Mouse (Mus musculus): ENCODE data around the gene D230025D16Rik.

The D230025D16Rik gene

DNA sequence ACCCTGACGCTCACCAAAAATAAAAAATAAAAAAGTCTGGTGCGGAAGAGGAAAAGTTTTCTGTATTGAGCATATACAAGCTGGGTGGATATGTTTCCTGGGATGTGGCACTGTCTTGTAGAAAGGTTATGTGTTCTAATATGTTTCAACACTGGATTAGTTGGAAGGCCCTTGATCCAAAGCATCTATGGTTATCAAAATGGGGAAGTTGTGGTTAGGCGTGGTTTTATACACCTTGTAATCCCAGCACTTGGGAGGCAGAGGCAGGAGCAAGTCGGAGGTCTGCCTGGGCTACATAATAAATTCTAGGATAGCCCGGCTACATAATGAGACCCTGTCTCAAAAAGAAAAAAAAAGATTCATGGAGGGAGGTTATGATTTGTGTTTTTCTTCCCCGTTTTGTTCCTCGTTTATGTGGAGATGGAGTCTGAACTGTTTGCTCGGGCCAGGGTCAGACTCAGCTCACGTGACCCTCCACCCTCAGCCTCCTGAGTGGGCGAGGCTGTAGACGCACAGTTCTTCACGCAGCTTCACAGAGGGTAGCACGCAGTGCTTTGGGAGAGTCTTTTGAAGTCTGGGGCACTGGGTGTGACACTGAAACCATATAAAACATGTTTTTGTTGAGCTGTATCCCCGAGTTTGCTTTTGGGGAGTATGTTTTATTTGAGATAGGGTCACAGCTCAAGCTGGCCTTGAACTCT lies 12.6 kb downstream of the D230025D16Rik start:
- no peak for DNase-seq

DNA sequence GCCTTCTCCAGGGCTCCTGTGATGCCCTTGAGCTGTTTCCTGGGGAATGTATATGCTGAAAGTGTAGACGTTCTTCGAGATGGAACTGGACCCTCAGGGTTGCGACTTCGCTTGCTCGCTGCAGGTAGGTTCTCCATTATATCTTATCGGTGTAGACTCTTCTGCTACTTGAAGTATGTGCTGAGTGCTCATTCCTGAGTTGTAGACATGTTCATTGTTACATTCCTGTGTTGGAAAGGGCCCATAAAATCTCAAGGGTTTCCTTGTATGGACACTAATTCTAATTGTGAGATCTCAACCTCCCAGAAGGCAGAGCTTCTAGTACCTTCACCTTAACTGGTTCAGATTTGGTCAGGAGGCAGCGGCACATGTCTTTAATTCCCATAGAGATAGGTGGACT lies 16.1 kb downstream of the D230025D16Rik start:
- DNase-seq: no peak

DNA sequence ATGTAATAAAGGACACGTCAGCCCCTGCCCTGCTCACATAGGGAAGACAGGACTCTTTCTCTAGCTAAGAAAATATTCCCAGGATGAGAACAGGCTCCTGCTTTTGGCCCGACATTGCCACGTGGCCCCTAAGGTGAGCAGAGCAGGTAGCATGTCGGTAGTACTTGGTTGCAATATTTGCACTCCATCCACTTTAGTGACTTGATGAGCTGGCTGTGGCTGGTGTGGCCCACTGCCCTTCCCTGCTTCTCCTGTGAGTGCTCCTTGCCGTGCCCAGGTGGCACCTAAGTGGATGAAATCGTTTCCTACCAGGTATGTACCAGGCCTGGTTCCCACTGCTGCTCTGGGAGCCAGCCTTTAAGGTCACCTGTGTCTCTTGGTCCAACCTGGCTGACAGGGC lies 27.0 kb downstream of the D230025D16Rik start:
- no peak for DNase-seq

DNA sequence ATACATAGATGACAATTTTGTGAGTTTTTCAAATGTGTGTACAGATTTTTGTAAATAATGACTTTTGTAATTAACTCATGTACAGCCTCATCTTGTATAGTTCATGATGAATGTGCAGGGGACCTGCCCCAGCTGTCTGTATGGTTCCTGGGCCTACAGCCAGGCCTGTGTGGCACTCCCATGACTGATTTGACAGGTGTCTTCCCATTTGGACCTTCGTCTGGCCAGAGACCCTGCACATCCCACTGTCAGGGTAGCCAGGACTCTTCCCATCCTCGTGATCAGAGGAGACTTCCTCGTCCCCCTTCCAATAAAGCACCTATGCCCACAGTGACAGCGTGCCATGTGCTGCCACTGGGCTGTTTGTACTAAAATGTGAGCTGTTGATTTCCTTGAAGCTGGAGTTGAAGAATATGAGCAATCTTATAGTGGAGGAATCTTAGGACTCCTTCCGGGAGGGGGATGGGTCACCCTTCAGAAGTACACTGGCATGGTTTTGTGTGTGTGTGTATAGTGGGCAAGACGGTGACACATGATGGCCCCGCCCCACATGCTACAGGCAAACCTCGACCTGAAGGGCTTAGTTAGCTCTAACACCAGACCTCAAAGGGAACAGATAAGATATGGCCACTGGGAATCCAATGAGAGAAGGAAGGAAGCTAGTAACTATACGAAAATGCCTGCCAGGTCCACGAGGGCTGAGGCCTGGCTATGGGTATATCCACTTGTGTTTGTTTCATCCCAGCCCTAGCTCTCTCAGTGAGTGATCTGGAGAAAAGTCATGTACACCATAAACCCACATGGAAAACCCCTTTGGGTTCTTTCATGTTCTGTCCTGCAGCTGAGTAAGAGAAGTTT lies 28.0 kb downstream of the D230025D16Rik start:
- DNase-seq: no peak

DNA sequence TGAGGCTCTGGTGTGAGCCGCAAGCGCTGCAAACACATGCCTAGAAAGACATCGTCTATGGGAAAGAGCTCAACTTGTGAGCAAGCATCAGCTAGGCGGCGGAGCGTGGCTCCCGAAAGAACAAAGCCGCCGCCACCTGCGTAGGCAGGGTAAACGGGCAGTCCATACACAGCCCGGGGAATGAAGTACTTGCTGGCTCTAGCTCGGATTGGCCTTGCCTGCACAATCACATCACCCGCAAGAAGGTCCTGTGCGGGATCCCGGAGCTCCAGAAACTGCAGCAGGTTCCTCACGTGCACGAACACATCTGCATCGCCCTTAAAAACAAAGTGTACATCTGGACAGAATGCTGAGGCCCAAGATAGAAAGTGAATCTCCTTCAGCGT lies 28.8 kb downstream of the D230025D16Rik start:
- DNase-seq: peak; percentile 31

DNA sequence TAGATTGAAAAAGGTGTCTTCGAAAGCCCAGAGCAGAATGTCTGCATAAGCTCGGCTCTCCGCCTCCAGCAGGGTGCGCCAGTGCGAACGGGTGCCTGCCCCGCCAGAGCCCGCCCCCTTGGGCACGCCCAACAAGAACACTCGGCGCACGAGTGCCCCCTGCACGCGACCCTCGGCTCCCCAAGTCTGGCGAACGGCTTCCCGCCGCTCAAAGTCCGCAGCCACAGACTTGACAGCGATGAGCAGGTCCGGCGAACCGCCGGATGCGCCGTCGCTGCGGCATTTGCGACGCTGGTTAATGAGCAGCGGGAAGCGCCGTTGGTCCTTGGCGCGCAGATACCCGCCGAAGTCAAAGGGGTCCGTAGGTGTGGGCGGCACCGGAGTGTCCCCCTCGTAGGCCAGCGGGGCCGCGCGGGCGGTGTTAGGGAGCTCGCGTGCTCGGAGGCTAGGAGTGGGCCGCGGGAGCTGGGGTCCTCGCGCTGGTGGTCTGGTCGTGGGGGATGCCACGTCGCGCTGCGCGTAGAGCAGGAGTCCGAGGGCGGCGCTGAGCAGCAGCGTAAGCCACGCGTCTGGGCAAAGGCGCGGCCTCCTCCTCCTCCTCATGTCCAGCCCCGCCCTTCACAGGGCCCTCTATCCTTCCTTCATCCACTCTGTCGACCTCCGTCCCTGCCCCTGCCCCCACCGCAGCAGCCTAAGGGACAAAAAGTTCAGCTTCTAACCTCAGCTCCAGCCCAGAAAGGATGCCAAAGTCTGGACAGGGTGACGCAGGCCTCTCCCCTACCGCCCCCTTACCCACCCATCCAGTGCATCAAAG lies 29.4 kb downstream of the D230025D16Rik start:
- DNase-seq: peak; percentile 98

DNA sequence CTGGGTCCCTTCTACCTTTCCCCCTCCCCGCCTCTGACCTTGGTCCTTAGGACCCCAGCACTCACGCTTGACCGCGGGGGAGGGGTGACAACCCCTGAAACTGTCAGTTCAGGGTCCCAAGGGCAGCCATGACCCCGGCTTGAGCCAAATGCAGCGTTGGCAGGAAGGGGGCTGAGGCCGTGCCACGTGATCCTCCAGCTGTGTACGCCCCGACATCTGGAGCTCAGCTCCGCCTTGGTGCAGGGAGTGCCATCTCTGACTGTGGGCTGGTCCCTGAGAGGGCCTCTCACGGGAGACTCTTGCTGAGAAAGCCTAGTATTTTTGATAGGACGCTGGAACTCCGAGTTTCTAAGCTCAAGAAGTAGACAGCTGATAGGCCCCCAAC lies 30.0 kb downstream of the D230025D16Rik start, which contains the start of gene B3gnt9:
TSS of gene B3gnt9 (minus strand) at position 188 of the 385 bp plus-strand sequence.
- peak; percentile 81 for DNase-seq

DNA sequence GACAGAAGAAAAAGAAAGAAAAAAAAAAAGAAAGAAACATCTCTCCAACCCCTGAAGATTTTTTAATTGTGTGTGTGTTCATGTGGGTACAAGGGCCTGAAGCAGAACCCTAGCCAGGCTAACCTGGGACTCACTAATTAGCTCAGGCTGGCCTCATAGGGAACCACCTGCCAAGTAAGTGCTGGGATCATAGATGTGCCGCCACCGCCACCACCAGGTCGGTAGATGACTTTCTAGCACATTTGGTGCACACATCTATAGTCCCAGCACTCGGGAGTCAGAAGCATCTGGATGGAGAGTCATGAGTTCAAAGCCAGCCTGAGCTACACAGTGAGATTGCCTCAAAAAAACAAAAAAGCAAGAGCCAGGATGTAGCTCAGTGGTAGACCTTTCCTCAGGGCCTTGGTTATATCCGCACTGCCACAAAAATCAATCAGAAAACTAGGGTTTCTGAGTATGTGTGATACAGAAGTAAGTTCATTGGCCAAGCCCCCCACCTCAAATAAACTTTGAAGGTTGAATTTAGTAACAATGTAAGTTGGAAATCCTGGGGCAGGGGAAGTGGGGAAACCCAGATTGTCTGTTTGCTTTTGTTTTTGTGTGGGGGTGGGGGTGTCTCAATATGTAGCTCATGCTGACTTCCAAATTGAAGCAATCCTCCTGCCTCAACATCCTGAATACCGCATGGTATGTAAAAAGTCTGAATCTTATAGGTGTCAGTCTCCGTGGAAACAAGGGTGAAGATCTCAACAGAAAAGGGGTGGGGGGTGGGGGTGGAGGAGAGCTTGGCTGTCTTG lies 32.6 kb downstream of the D230025D16Rik start:
- DNase-seq: no peak

DNA sequence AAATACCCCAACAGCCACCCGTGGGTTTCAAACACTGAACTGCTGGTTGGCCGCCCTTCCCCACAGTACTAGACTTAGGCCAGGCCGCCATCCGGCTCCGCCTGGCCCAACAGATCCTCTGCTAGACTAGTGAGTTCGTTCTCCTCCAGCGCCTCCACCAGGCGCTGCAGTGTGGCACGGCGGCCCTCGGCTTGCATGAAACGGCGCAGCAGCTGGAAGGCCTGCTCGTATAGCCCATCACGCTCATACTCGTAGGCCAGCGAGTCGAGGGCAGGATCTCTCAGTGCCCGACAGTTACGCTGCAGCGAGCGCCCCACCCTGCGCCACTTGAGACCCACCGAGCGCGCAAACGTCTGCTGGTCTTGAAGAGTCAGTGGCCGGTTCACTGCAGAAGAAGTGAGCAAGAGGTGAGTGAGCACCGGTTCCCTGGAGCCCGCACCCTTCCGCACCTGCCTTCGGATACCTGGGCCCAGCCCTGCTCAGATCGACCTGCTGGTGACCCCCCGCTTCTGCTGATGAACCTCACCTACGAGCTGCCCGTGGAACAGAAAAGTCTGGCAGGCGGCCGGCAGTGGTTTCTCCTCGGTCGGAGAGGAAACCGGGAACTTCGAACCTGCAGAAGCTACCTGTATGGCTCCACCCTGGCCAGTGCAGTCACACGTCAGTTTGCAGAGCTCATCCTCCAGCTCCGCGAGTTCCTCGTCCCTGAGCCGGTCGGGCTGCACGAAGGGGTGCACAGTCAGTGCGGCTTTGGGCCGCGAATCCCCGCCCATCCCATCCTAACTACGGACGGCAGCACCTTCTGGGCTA lies 34.2 kb downstream of the D230025D16Rik start:
- no peak for DNase-seq

DNA sequence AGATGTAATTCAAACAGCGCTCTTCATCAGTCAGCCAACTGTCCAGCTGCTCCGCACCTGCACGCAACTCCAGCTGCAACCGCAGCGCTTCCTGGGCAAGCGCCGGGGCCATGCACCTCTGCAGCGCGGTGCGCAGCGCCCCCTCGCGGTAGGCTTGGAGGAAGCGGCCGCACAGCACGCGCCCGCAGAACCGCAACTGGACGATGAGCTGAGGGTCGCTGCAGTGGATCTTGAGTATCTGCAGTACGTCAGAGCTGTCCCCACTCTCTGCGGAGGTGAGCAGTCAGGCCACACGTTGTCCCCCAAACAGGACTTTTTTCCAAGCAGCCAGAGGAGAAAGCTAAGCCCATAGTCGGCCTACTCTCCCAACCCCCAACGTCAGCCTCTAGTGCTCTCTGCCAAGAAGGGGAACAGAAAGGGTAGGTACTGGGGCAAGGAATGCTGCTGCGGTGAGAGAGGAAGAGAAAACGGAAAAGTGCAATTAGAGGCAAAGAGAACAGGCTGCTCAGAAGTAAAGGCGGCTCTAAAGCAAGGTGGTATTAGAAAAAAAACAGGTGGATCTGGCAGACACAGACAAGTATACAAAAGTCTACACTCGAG lies 34.9 kb downstream of the D230025D16Rik start:
- peak; percentile 83 for DNase-seq

DNA sequence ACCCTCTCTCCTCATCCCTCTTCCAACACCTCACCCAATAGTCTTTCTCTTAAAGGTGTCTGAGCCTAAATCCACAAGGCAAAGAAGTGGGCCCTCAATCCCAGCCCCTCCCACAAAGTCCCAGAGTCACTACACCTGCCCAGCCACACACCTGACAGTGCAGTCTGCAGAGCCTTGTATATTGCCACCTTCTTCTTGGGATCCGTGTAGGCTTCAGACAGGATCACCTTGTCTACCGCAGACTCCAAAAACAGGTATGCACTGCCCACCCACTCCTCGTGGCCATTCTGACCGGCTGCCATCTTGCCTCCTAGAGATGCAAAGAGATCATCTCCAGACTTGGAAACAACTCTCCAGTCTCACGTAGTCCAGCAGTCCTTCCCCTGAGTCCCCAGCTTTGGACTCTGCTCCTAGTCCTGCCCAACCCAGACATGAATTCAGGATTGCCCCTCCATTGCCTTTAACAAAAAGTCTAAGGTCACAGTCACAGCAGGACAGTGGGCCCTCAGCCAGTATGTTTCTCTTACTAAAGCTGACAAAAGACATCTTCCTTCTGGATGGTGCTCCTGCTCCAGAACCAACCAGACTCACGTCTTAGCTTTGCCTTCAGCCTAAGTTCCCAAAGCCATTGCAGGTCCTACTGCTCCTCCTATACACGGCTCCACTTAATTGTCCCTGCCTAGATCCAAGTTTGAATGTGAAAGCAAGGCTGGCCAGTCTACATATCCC lies 35.6 kb downstream of the D230025D16Rik start:
- DNase-seq: no peak

DNA sequence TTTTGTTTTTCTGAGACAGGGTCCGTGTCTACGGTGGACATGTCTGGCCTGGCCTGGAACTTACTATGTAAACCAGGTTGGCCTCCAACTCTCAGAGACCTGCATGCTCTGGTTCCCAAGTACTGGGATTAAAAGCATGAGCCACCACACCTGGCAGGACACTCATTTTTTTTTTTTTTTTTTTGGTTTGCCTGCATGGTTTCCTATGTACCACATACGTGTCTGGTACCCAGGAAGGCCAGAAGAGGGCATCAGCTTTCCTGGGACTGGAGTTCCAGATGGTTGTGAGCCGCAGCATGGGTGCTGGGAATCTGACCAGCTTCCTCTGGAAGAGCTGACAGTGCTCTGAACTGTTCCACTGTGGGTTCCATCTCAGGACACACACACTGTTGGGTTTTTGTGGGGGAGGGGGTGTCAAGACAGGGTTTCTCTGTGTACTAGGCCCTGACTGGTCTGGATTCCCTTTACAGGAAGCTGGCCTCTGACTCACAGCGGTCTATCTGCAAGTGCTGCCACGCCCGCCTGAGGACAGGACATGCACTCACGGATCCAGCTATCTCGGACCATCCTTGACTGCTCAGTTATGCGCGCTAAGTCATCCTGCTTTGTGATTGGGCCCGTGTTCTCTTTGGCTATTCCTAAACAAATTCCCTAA lies 36.5 kb downstream of the D230025D16Rik start:
- DNase-seq: no peak

DNA sequence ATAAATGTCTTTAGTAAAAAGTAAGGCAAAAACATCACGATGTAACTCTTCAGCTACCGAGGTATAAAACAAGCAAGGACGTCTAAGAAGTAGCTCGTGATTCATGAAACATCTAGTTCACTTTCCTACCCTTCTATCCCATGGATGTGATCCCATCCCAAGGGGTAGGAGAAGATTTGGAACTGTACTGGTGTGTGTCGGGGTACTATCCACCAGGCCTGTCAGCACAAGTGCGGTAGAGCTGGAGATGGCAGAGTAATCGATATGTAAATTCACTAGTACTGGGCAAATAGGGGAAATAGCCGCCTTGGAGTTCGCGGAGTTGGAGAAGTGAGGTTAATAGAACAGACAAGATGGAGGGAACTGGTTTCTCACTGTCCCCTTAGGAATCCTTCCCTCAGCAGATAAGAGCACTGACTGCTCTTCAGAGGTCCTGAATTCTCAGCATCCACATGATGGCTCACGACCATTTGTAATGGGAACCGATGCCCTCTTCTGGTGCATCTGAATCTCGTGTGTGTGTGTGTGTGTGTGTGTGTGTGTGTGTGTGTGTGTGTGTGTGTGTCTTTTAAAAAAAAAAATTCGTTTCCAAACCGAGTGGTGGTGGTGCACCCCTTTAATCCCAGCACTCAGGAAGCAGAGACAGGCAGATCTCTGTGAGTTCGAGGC lies 38.4 kb downstream of the D230025D16Rik start:
- no peak for DNase-seq

DNA sequence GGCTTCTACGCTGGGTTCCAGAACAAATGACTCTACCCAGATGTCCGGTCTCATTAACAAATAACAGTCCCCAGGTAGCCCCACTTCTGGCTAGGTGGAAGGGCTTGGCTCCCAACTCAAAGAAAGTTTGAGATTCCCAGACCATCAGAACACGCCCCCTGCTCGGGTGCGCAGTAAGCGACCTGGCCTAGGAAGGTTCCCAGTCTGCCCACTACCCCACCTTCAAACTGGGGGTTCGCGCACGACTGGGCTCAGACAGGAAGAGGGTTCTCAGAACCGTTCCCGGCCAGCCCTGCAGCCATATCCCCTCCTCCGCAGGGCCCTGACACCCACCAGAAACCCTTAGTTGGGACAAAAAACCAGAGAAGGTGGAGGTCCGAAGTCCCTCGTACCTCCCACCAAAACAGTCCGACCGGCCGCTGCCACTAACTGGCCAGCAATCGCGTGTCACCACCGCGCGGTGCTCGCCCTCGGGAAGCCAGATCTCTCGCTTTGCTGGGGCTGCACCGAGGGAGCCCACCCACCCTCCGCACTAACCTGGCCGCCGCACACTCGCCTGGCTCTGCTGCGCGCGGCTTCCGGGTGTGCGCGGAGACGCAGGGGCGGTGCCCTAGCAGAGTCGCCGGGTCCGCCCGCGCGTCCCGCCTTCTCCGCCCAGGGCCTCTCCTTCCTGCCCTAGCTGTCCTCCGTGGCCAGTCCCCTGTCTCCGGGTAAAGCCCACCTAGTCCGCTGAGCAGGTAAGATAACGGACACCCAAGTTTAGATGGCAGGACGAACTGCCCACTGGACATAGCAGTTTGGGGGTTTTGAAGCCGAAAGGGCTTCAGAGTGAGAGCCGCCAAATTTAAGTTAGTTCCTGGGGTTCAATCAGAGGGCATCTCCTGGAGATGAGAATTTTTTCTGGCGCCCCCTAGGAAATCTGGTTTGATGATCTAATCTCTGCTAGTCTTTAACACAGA lies 39.4 kb downstream of the D230025D16Rik start, which contains the start of the genes Tradd and Fbxl8:
TSS of gene Tradd (minus strand) at position 586 of the 959 bp plus-strand sequence.
TSS of gene Fbxl8 (plus strand) at position 625 of the 959 bp plus-strand sequence.
- DNase-seq: peak; percentile 81

DNA sequence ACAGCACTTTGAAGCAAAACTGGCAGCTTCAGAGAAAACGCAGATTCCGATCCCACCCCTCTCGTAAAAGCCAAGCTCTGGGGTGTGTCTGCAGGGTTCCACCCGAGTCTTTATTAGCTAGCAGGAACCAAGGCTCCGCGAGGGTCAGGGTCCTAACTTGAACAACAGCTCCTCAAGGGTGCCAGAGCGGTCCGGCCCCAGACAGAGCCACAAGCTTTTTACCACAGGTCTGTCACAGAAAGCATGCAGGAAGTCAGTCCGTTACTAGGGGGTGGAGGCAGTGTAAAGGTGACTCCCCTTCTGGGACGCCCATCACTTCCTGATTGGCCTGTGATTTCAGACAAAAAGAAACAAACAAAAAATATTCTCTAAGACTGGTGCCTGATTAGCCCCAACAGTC lies 40.2 kb downstream of the D230025D16Rik start:
- peak; percentile 60 for DNase-seq

DNA sequence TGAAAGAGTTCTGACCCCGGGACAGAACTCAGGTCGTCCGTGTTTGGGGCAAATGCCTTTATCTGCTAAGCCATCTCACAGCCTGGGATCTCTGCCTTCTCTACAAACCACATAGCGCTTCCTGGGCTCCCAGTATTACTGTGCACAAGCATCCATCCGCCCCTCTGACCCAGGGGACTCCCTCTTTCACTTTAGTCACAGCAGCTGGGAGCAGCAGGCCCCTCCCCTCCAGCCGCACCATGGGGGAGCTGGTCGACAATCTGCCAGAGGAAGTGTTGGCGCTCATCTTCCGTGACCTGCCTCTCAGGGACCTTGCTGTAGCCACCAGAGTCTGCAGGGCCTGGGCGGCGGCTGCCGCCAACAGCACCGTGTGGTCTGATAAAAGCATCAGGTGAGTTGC lies 41.8 kb downstream of the D230025D16Rik start:
- peak; percentile 46 for DNase-seq

DNA sequence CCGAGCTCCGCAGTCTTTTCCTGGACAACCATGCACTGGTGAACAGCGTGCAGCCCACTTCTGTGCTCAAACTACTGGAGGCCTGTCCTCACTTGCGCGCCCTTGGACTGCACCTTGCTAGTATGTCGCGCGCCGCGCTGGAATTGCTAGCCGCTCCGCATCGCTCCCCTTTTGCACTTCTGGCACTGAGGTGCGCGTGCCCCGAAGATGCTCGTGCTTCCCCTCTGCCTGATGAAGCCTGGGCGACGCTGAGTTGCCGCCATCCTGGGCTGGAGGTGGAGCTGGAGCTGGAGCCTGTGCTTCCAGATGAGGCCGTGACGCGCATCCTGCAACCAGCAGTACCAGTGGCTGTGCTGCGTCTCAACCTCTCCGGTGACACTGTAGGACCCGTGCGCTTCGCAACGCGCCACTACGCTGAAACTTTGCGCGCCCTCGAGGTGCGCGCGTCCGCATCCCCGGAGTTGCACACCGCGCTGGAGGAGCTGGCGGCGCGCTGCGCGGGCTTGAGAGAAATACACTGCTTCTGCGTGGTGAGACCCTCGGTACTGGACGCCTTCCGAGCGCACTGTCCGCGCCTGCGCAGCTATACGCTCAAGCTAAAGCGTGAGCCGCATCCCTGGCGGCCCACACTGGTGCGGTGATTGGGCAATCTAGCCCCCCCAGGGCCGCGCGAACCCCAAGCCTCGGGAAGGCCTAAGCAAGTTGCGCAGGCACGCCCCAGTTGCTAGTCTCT lies 43.6 kb downstream of the D230025D16Rik start:
- DNase-seq: peak; percentile 9
